Mouse (Mus musculus) spleen, adult 2 months (tissue): ENCODE results near the gene Wdr59. TPM values are rescaled to one million over a fixed set of nuclear protein-coding genes. Genes with fewer than 3 reads are reported as not detected.

ENCODE experiments used
- DNase-seq, 2 experiments: peaks; one replicate each; pipeline versions ENCODE4 v3.0.0 to v3.0.0-alpha.2; 2012 to 2021; ENCODE audit warnings: low spot score in 2 of 2, low read depth in 1 of 2
- H3K27ac ChIP-seq: fragments of 200-500 bp; 2 replicates; pipeline ENCODE4 v1.5.1; 2012; ENCODE audit warnings: low read length, inconsistent platforms; ENCODE audit not compliant: insufficient read depth
- H3K27me3 ChIP-seq: fragments of 200-500 bp; 2 replicates; pipeline ENCODE4 v1.6.1; 2012; ENCODE audit warnings: mild to moderate bottlenecking, moderate library complexity, low read length, inconsistent platforms; ENCODE audit not compliant: control insufficient read depth, insufficient read depth
- H3K36me3 ChIP-seq: fragments of 200-500 bp; 2 replicates; pipeline ENCODE4 v1.6.1; 2012; ENCODE audit warnings: mild to moderate bottlenecking, low read length, inconsistent platforms; ENCODE audit not compliant: control insufficient read depth, insufficient read depth
- H3K4me1 ChIP-seq: fragments of 200-500 bp; 2 replicates; pipeline ENCODE4 v1.6.1; 2011; ENCODE audit warnings: inconsistent platforms; ENCODE audit not compliant: control insufficient read depth, insufficient read depth, insufficient read length
- H3K4me3 ChIP-seq: fragments of 200-500 bp; 2 replicates; pipeline ENCODE4 v1.5.1; 2011; ENCODE audit warnings: mild to moderate bottlenecking, inconsistent platforms; ENCODE audit not compliant: insufficient read depth, insufficient read length; ENCODE audit errors: extremely low read depth
- CTCF ChIP-seq: fragments of 200-500 bp; IDR thresholded peaks from 2 replicates; pipeline ENCODE4 v1.5.1; 2011; ENCODE audit warnings: mild to moderate bottlenecking, inconsistent platforms; ENCODE audit not compliant: insufficient read depth, insufficient read length, insufficient replicate concordance; ENCODE audit errors: extremely low read depth
- POLR2A ChIP-seq: fragments of 200-500 bp; IDR thresholded peaks from 2 replicates; pipeline ENCODE4 v1.6.1; 2011; ENCODE audit warnings: low read depth, low read length, inconsistent platforms
- WGBS: fragments of 180-500 bp; shearing (Covaris S2); methylation state at CpG from one replicate; pipeline ENCODE4 v1.1.7; 2018; 5-methylcytosine and 5-hydroxymethylcytosine counted together
- polyA plus RNA-seq: library from polyadenylated mRNA; depleted of rRNA; stranded (reverse); fragments of >200 nt; gene quantifications from 2 replicates; pipeline ENCODE4 v1.2.3, GENCODE M21; 2012; rRNA removed

Wdr59 gene
- polyA plus RNA-seq, 1 experiment = 4.6 TPM

GRCm38 (mm10) chr8:111418601-111419000 is 103.3 kb downstream of the Wdr59 start:
- Histone ChIP-seq H3K4me3 (no peak overlapping the region), H3K4me1 (no peaks in the 10 kb centered on the region), H3K36me3 (no peaks in the 10 kb centered on the region), H3K27me3 (0 out of 2 replicates have a peak, but pooled peaks cover 1% of the 10 kb centered on the region), H3K27ac (no peak overlapping the region)
- 30% methylated on average over 9 of the region's 9 CpGs for WGBS
- DNase-seq = no peak
- TF ChIP-seq CTCF (peak; percentile 65; the same call in 1 of the 2 replicates), POLR2A (no peak)

- Histone ChIP-seq H3K36me3 (no peaks in the 10 kb centered on the region), H3K27ac (no peak overlapping the region), H3K27me3 (0 out of 2 replicates have a peak, but pooled peaks cover 1% of the 10 kb centered on the region), H3K4me3 (no peak overlapping the region), H3K4me1 (no peaks in the 10 kb centered on the region)
- TF ChIP-seq POLR2A = no peak
- TF ChIP-seq CTCF = no peak
- no peak for DNase-seq
- 56% methylated on average over 10 of the region's 10 CpGs for WGBS
Measured at GRCm38 (mm10) chr8:111417222-111417621, 104.7 kb downstream of the Wdr59 start.

GRCm38 (mm10) chr8:111403391-111403790 is 118.5 kb downstream of the Wdr59 start:
- 40% methylated on average over 4 of the region's 4 CpGs for WGBS
- H3K4me1 ChIP-seq = no peaks in the 10 kb centered on the region
- no peaks in the 10 kb centered on the region for H3K27me3 ChIP-seq
- H3K36me3 ChIP-seq = no peaks in the 10 kb centered on the region
- no peak for DNase-seq
- H3K4me3 ChIP-seq = no peak overlapping the region
- no peak overlapping the region for H3K27ac ChIP-seq
- TF ChIP-seq POLR2A = no peak
- TF ChIP-seq CTCF = 0 out of 2 replicates have a peak, but pooled peaks have one; percentile 11

Other genes starting within 250 kb of the Wdr59 start
- 10.6 and 10.9 TPM in 2 replicates for gene Rfwd3, start 221.9 kb downstream of the Wdr59 start, polyA plus RNA-seq
- 1.0 and 1.1 TPM in 2 replicates for gene Mlkl, start 183.9 kb downstream of the Wdr59 start, polyA plus RNA-seq
- 0.07 and 0.12 TPM in 2 replicates for gene Fa2h, start 128.3 kb downstream of the Wdr59 start, polyA plus RNA-seq
- gene Znrf1, start 14.0 kb upstream of the Wdr59 start, polyA plus RNA-seq = 62.9 and 73.2 TPM in 2 replicates
- gene Ldhd, start 108.3 kb upstream of the Wdr59 start, polyA plus RNA-seq = 1.2 and 1.8 TPM in 2 replicates
- 4.9 and 5.2 TPM in 2 replicates for gene Zfp1, start 121.3 kb upstream of the Wdr59 start, polyA plus RNA-seq
- 23,675 and 41,549 TPM in 2 replicates for gene Ctrb1, start 168.9 kb upstream of the Wdr59 start, polyA plus RNA-seq
- gene Bcar1, start 221.7 kb upstream of the Wdr59 start, polyA plus RNA-seq = 20.4 and 25.1 TPM in 2 replicates